Mouse (Mus musculus): ENCODE results near the gene Tmem213.

DNA sequence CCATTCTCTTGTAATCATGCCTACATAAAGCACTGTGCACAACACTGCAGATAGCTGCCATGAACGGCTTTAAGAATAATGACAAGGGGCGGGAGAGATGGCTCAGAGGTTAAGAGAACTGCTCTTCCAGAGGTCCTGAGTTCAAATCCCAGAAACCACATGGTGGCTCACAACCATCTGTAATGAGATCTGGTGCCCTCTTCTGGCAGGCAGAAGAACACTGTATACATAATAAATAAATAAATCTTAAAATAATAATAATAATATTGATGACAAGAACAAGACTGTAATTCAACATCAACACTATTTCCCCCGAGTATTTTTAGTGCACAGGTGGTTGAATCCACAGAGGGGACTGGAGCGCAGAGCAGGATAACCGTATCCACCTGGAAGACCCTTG is 47.1 kb downstream of the Tmem213 start:
- no peak for TF ChIP-seq CTCF (IDR thresholded peaks at IDR 0.05; ENCODE audit: low read depth, low read length)
- no peak for TF ChIP-seq POLR2A (IDR thresholded peaks at IDR 0.05; ENCODE audit: extremely low read depth, insufficient read depth, low read length)
